Mouse (Mus musculus): Measurements from ENCODE around the gene Ssbp4. TPM values are rescaled to one million over a fixed set of nuclear protein-coding genes. Genes with fewer than 3 reads are reported as not detected.

Gene Ssbp4
- polyA plus RNA-seq, 1 experiment, result 1,213 TPM

DNA sequence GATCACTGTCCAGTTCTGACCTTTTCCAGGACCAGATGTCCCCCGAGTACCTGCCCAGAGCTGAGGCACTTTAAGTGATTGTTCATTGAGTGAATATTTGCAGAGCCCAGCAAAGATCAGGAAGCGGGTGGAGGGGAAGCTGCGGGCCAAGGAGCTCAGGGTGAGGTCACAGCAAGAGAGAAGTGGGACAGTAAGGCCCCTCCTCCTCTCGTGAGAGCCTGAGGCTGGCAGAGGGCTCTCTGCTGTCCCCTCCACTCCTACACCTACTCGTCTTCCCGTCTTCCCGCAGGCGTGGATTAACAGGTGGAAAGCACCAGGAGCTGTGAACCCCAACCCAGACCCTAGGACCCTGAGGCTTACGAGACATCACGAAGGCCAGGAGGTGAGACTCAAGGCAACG lies 8.0 kb upstream of the Ssbp4 start:
- TF ChIP-seq GATA1 (IDR thresholded peaks at IDR 0.05; ENCODE audit: low read length), result no peak

DNA sequence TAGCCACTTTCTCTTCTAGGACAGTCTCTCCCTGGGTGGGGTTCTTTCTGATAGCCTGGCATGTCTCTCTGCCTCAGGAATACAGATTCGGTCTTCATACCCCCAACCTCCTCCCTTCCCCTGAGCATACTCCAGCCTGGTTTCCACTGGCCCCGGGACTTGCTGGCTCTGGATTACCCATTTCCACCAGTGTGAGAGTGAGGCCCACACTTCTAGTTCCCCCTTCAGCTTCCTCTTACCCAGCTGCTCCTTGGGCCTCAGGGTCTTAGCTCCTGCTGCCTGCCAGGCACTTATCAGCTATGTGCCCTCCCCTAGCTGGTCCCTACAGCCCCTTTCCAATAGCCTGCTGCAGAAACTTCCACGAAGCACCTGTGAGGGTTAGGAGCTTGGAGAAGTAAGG lies 7.2 kb upstream of the Ssbp4 start, which contains the start of gene Lrrc25:
TSS of gene Lrrc25 (plus strand) at position 262 of the 400 bp plus-strand sequence.
- TF ChIP-seq GATA1 (IDR thresholded peaks at IDR 0.05; ENCODE audit: low read length), result no peak

GRCm38 (mm10) chr8:70615281-70615680 lies 6.6 kb upstream of the Ssbp4 start:
- TF ChIP-seq GATA1 (IDR thresholded peaks at IDR 0.05; ENCODE audit: low read length), result no peak

GRCm38 (mm10) chr8:70614469-70614868 lies 5.8 kb upstream of the Ssbp4 start:
- no peak for TF ChIP-seq GATA1 (IDR thresholded peaks at IDR 0.05; ENCODE audit: low read length)

DNA sequence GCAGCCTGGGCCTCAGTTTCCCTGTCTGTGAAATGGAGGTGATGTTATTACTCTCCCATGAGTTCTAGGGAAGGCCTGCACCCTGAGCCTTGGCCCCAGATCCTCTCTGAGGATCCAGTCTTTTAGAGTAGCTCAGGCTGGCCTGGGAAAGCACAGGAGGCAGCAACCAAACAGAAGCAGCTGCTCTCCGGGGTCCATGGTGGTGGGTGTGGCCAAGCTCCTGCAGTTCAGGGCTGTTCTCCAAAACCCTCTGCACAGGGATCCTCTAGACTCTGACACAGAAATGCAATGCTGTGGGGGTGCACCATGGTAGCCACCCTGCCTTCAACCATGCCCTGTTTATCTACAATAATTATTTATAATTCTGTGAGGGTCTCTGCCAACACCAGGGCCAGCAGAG lies 5.1 kb upstream of the Ssbp4 start:
- TF ChIP-seq GATA1 (IDR thresholded peaks at IDR 0.05; ENCODE audit: low read length), result no peak

- TF ChIP-seq GATA1 (IDR thresholded peaks at IDR 0.05; ENCODE audit: low read length), result no peak
These were observed 3.2 kb upstream of the Ssbp4 start for GRCm38 (mm10) chr8:70611849-70612248.

GRCm38 (mm10) chr8:70610796-70611771 lies 2.4 kb upstream of the Ssbp4 start:
- no peak for TF ChIP-seq GATA1 (IDR thresholded peaks at IDR 0.05; ENCODE audit: low read length)

DNA sequence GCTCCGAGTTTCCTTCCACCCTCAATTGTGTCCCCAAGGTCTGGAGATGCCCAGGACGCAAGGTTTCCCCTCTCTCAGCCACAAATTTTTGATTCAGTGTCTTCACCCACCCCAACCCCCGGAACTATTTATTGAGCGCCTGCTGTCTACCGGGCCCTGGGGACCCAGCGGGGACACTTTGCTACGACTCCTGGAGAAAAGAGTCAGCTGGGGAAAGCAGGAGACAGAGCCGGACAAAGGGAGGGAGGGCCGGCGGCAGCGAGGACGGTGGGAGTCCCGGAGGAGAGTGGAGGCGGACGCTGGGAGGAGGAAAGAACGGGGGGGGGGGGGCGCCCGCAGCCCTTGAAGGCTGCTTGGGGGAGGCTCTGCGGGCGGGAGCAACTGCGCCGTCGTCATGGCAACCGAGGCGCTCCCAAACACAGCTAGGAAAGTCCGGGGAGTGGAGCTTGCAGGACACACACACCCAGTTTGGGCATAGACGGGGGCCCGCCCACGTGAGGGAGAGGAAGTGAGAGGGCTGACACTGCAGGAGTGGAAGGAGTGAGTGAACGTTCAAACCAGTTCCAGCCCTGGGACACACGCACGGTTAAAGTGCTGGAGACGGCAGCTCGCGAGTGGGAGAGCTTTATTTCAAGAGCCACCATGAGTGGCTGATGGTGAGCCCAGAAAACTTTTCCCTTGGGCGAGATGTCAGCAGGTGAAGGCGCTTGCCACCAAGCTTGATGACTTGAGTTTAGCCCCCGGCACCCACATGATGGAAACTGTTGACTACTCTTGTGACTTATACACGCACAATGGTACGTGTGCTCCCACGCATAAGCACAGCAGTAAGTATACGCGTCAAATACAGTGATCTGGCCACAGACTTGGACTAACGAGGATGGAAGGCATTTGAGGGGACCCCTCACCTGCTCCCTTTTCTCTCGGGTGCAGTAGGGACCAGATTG lies 1.4 kb upstream of the Ssbp4 start:
- TF ChIP-seq GATA1 (IDR thresholded peaks at IDR 0.05; ENCODE audit: low read length), result no peak

DNA sequence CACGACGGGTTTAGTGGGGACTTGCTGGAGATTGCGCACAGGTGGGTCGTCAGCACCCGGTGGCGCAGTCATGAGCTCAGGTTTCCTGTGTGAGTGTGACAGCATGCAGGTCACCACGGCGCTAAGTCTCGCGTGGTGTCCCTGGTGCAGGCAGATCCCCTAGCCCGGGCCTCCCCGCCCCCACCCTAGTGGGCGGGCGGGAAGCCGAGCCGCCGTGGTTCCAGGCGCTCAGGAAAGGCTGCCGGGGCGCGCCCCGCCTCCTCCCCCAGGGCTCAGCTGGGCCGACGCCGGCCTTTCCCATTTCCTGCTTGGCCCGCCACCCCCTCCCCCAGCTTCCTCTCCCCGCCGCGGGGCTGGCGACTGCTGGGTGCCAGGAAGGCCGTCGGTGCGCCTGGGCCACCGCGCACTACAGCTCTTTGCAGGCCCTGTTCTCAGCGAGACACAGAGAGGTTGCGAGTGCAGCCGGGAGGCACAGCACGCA lies 736 bp upstream of the Ssbp4 start:
- no peak for TF ChIP-seq GATA1 (IDR thresholded peaks at IDR 0.05; ENCODE audit: low read length)

DNA sequence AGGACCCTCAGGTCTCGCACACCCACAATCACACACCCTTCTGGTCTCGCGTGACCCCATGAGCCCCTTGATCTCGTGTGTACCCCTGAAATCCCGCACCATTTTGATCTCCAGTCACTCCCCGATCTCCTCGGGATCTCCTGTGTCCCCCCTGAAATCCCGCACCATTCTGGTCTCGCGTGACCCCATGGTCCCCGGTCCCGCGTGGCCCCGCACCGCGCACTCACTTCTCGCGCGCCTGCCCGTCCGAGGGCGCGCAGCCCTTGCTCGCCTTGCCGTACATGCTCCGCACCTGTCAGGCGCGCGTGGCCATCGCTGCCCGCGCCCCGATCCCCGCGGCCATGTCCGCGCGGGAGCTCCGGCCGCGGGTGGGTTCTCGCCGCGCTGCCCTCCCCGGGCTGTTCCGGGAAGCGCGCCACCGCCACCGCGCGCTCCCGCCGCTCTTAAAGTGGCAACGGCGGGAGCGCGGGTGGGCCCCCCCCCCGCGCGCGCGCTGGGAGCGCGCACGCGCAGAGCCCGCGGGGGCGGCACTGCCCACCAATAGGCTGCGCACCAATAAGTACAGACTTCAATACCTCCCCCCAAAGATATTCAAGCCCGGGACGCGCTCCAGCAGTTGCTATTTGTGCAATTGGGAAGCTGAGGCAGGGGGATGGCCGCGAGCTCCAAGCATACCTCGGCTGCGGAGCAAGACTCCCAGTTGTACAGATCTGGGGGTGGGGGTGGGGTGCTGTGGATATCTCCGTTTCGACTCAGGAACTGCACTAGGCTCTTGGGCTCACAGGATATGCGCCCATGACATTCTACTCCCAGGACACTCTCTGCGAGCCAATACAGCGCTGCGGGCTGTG lies 549 bp downstream of the Ssbp4 start:
- no peak for TF ChIP-seq GATA1 (IDR thresholded peaks at IDR 0.05; ENCODE audit: low read length)

GRCm38 (mm10) chr8:70607603-70607897 lies 1.1 kb downstream of the Ssbp4 start:
- no peak for TF ChIP-seq GATA1 (IDR thresholded peaks at IDR 0.05; ENCODE audit: low read length)

DNA sequence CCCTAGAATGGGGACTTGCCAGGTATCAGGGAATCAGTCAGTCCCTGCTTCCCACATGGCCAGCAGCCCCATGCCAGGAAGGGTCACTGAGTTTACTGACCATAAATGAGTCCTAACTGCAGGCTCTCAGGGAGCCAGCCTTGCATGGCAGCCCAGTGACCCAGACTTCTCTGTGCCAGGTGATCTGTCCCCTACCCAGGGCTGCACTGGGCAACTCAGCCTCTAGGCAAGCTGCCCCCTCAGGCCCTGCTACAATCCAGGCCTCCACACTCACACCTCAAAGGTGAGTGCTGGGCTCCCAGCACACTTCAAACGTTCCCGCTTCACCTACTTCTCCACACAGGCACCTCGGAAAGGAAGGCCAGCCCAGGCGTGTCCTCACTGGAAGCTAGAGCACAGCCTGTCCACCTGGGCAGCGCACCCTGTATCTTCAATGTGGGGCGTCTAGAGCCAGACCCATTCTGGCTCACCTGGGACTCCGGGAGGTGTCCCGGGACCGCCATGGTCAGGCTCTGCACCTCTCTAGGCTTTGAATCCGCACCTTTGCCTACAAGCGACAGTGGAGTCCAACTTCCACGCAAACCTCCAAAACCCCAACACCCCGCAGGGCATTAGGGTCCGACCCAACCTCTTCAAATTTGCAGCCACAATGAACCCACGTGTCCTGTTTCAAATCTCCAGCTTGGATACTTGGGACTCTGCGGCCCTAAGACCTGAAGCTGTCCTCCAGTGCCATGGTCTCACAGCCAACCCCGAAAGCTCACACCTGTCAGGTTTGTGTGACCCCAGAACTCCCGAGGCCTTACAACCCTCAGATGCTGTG lies 1.7 kb downstream of the Ssbp4 start:
- no peak for TF ChIP-seq GATA1 (IDR thresholded peaks at IDR 0.05; ENCODE audit: low read length)

- TF ChIP-seq GATA1 (IDR thresholded peaks at IDR 0.05; ENCODE audit: low read length), result no peak
These were observed 2.5 kb downstream of the Ssbp4 start for GRCm38 (mm10) chr8:70605871-70606779.

Measured in G1E-ER4 (cell line).